ENCODE assay signal across 18 mouse cellular contexts in the genomic region with DNA sequence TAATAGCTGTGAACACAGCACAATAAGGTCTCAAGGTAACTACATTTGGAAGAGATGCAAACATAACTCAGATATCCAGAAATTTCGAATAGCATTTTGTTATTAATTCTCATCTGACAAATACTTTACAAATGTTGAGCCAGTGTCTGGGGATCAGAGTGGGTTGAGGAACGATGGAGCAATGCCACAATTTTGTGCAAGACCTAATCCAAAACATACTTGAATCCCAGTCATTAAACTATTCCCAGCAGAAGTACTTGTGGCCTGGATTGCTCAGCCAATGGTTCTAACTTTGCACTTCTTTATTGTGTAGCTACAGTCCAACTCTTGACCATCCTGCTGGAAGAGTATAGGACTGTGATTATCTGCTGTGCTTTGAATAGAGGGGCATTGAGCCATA. TPM values are rescaled to one million over a fixed set of nuclear protein-coding genes. Genes with fewer than 3 reads are reported as not detected.
"Had no signal": no experiment of that assay in that cellular context is flagged by ENCODE, and none has a peak within 500 bp of the region (broad histone marks: within the 10 kb centered on the region; RNA-seq: fewer than 3 reads in every experiment).

No protein-coding gene starts in this region.

- H3K36me3 ChIP-seq: liver, embryonic 13.5 days; liver, embryonic 15.5 days; midbrain, embryonic 13.5 days; midbrain, embryonic 15.5 days; neural tube, embryonic 12.5 days; stomach, embryonic 15.5 days had no signal

- H3K9me3 ChIP-seq: liver, embryonic 13.5 days; liver, embryonic 15.5 days; midbrain, embryonic 13.5 days; midbrain, embryonic 15.5 days; neural tube, embryonic 12.5 days; stomach, embryonic 15.5 days had no signal

- H3K27me3 ChIP-seq: liver, embryonic 13.5 days; liver, embryonic 15.5 days; megakaryocyte, embryonic 14.5 days; midbrain, embryonic 13.5 days; midbrain, embryonic 15.5 days; neural tube, embryonic 12.5 days; stomach, embryonic 15.5 days had no signal

- ATAC-seq: liver, postnatal 0 days; midbrain, embryonic 13.5 days; midbrain, embryonic 15.5 days had no signal

- H3K4me2 ChIP-seq: liver, embryonic 13.5 days; liver, embryonic 15.5 days; lung, embryonic 14.5 days; midbrain, embryonic 11.5 days; midbrain, embryonic 13.5 days; midbrain, embryonic 15.5 days; neural tube, embryonic 12.5 days; stomach, embryonic 15.5 days had no signal

- DNase-seq: liver, embryonic 13.5 days; liver, postnatal 0 days; lung, embryonic 14.5 days; lung, postnatal 14 days; lung, postnatal 36 days; right cerebral cortex, postnatal 14 days; thymus, adult 2 months; thymus, postnatal 25 days; thymus, postnatal 4 days had no signal

- H3K4me3 ChIP-seq: liver, embryonic 13.5 days; liver, embryonic 15.5 days; megakaryocyte, embryonic 14.5 days; midbrain, embryonic 13.5 days; midbrain, embryonic 15.5 days; neural tube, embryonic 12.5 days; stomach, embryonic 15.5 days had no signal

- H3K27ac ChIP-seq: liver, embryonic 13.5 days; liver, embryonic 15.5 days; macrophage; midbrain, embryonic 13.5 days; midbrain, embryonic 15.5 days; neural tube, embryonic 12.5 days; stomach, embryonic 15.5 days; stomach, postnatal 0 days had no signal

- H3K4me1 ChIP-seq: liver, embryonic 13.5 days; liver, embryonic 15.5 days; megakaryocyte, embryonic 14.5 days; midbrain, embryonic 15.5 days; neural tube, embryonic 12.5 days had no signal

- H3K9ac ChIP-seq: liver, embryonic 13.5 days; liver, embryonic 15.5 days; liver, postnatal 0 days; lung, embryonic 14.5 days; midbrain, embryonic 13.5 days; midbrain, embryonic 15.5 days; neural tube, embryonic 12.5 days; stomach, embryonic 15.5 days had no signal

RNA-seq across cellular contexts. Expression of a gene that starts 50.1 kb away (rescaled TPM):
- polyA plus RNA-seq: liver, embryonic 13.5 days; liver, postnatal 0 days; macrophage had no signal
